Mouse (Mus musculus) neural tube, embryonic 11.5 days (tissue): Measurements from ENCODE around the gene Nacc2. TPM values are rescaled to one million over a fixed set of nuclear protein-coding genes. Genes with fewer than 3 reads are reported as not detected.

Source experiments
- ATAC-seq: fragments of 200-750 bp; cut with Nextera tagmentation; 2 replicates; pipeline ENCODE4 v1.8.0; 2017; ENCODE audit warnings: moderate number of reproducible peaks, mild to moderate bottlenecking, moderate TSS enrichment, moderate library complexity; ENCODE audit not compliant: insufficient read depth, low FRiP score, low TSS enrichment
- DNase-seq: peaks from one replicate; pipeline ENCODE4 v3.0.0-alpha.2; 2015; ENCODE audit warnings: low spot score
- H3K27ac ChIP-seq: fragments of 300-500 bp; sonication (generic); 2 replicates; pipeline ENCODE4 v1.5.1; 2014; ENCODE audit warnings: low read depth, mild to moderate bottlenecking, low read length
- H3K27me3 ChIP-seq: fragments of 300-500 bp; sonication (generic); 2 replicates; pipeline ENCODE4 v1.6.1; 2014; ENCODE audit warnings: mild to moderate bottlenecking, low read length, mixed read lengths; ENCODE audit not compliant: control insufficient read depth, insufficient read depth
- H3K36me3 ChIP-seq: fragments of 300-500 bp; sonication (generic); 2 replicates; pipeline ENCODE4 v1.6.1; 2014; ENCODE audit warnings: mild to moderate bottlenecking, low read length, moderate library complexity, mixed read lengths; ENCODE audit not compliant: control insufficient read depth, insufficient read depth
- H3K4me1 ChIP-seq: fragments of 300-500 bp; sonication (generic); 2 replicates; pipeline ENCODE4 v1.6.1; 2014; ENCODE audit warnings: low read length, mixed read lengths; ENCODE audit not compliant: control insufficient read depth, insufficient read depth
- H3K4me2 ChIP-seq: fragments of 300-500 bp; sonication (generic); 2 replicates; pipeline ENCODE4 v1.6.1; 2014; ENCODE audit warnings: low read depth, mild to moderate bottlenecking, moderate library complexity
- H3K4me3 ChIP-seq: fragments of 300-500 bp; sonication (generic); 2 replicates; pipeline ENCODE4 v1.5.1; 2014; ENCODE audit warnings: low read depth, low read length
- H3K9ac ChIP-seq: fragments of 300-500 bp; sonication (generic); 2 replicates; pipeline ENCODE4 v1.6.1; 2014; ENCODE audit warnings: mild to moderate bottlenecking, low read length
- H3K9me3 ChIP-seq: fragments of 300-500 bp; sonication (generic); 2 replicates; pipeline ENCODE4 v1.6.1; 2016; ENCODE audit warnings: low read length; ENCODE audit not compliant: control insufficient read depth
- WGBS: fragments of 180-500 bp; shearing (Covaris S2); extraction: QIAGEN DNeasy Blood & Tissue Kit; methylation state at CpG from one replicate; pipeline ENCODE4 v1.1.7; 2014; 5-methylcytosine and 5-hydroxymethylcytosine counted together
- polyA plus RNA-seq: library from polyadenylated mRNA; unstranded; fragments of >200 nt; fragmentation: Nextera tagmentation; extraction: Ambion mirVana; gene quantifications from 2 replicates; pipeline ENCODE4 v1.2.1, GENCODE M21; 2014

Gene Nacc2
- polyA plus RNA-seq, 1 experiment from 2014 or later: 9.8 TPM

DNA sequence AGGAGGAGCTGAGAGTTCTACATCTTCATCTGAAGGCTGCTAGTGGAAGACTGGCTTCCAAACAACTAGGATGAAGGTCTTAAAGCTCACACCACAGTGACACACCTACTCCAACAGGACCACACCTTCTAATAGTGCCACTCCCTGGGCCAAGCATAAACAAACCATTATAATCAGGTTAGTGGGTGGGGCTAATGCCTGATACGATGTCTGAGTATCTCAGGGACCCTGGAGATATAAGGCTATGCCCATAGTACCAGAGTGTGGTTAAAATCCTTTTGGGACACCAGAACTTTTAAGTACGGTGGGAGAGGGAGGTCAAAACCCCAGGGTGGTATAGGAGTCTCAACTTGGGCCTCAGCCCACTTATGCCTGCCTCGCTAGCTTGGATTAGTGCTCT lies 80.4 kb downstream of the Nacc2 start:
- H3K27ac ChIP-seq: no peak overlapping the region
- H3K27me3 ChIP-seq: peaks cover 2% of the 10 kb centered on the region; the same call in 1 of the 2 replicates
- H3K4me3 ChIP-seq: no peak overlapping the region
- no peaks in the 10 kb centered on the region for H3K36me3 ChIP-seq
- DNase-seq (no peak), ATAC-seq (no peak)
- no peaks in the 10 kb centered on the region for H3K9me3 ChIP-seq
- 89% methylated on average over 3 of the region's 3 CpGs for WGBS
- no peaks in the 10 kb centered on the region for H3K4me1 ChIP-seq
- H3K9ac ChIP-seq: no peak overlapping the region
- H3K4me2 ChIP-seq: no peak overlapping the region

DNA sequence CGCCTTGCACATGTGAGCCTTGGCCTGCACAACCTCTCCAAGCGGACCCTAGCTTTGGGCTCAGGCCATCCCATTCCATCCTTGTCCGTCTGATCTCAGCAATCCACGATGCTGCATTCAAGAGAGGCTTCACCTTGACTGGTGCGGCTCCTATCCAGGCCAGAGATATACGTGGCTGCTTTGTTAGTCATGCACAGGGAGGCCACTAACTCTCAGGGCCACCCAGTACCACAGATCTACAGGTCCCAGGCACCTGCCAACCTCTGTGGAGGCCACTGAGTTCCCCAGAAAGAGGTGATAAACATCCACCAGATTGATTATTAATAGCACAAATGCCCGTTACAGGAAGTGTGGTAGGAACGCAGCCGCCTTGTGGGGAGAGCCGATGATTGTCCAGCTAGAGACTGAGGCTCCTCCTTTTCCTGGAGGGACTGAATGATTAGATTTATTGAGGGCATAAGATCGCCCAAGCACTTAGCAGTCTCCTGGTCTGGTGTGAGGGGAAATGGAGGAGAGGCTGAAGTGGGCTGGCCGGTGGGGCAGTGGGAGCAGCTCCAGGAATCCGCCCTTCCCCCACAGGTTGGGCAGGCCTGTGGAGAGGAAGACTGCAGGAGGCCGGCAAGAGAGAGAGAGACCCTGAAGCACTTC lies 81.7 kb downstream of the Nacc2 start:
- no peak overlapping the region for H3K27ac ChIP-seq
- DNase-seq: no peak
- WGBS: 55% methylated on average over 14 of the region's 14 CpGs
- H3K4me1 ChIP-seq: no peaks in the 10 kb centered on the region
- no peak overlapping the region; the same call in 1 of the 2 replicates for H3K9ac ChIP-seq
- H3K9me3 ChIP-seq: no peaks in the 10 kb centered on the region
- H3K36me3 ChIP-seq: no peaks in the 10 kb centered on the region
- no peak overlapping the region for H3K4me3 ChIP-seq
- H3K27me3 ChIP-seq: peaks cover 2% of the 10 kb centered on the region; the same call in 1 of the 2 replicates
- H3K4me2 ChIP-seq: no peak overlapping the region
- ATAC-seq: no peak

GRCm38 (mm10) chr2:26039951-26040350 lies 83.1 kb downstream of the Nacc2 start:
- 79% methylated on average over 14 of the region's 14 CpGs for WGBS
- no peaks in the 10 kb centered on the region for H3K4me1 ChIP-seq
- peaks cover 2% of the 10 kb centered on the region; the same call in 1 of the 2 replicates for H3K27me3 ChIP-seq
- ATAC-seq (no peak), DNase-seq (no peak)
- no peak overlapping the region for H3K4me2 ChIP-seq
- H3K9ac ChIP-seq: no peak overlapping the region
- H3K27ac ChIP-seq: no peak overlapping the region
- no peaks in the 10 kb centered on the region for H3K36me3 ChIP-seq
- no peak overlapping the region for H3K4me3 ChIP-seq
- no peaks in the 10 kb centered on the region for H3K9me3 ChIP-seq

DNA sequence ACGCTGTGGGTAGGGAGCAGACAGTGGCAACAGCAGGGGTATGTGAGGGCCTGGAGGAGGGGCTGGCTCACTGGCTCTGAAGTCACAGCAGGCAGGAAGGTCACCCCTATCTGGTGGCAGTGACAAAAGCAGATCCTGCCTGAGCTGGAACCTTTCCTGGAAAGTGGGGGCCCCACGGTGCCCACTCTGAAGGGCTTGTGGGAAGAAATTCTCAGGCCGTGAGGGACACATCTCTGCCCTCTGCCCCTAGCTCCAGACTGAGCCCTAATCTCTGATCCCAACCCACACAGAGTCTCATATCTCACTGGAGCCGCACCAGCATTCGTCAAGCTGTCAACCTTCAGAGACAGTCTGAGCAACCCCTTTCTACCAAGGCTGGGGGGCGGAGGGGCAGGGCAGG lies 85.6 kb downstream of the Nacc2 start:
- WGBS: 71% methylated on average over 6 of the region's 6 CpGs
- no peak for ATAC-seq
- peaks cover 2% of the 10 kb centered on the region; the same call in 1 of the 2 replicates for H3K27me3 ChIP-seq
- no peak for DNase-seq
- H3K4me2 ChIP-seq: no peak overlapping the region
- H3K4me1 ChIP-seq: no peaks in the 10 kb centered on the region
- no peak overlapping the region for H3K4me3 ChIP-seq
- no peak overlapping the region for H3K9ac ChIP-seq
- no peak overlapping the region for H3K27ac ChIP-seq
- no peaks in the 10 kb centered on the region for H3K36me3 ChIP-seq
- no peaks in the 10 kb centered on the region for H3K9me3 ChIP-seq

GRCm38 (mm10) chr2:26034344-26035050 lies 88.5 kb downstream of the Nacc2 start:
- H3K4me3 ChIP-seq: no peak overlapping the region
- no peaks in the 10 kb centered on the region for H3K4me1 ChIP-seq
- H3K9me3 ChIP-seq: no peaks in the 10 kb centered on the region
- no peaks in the 10 kb centered on the region for H3K27me3 ChIP-seq
- 86% methylated on average over 15 of the region's 15 CpGs for WGBS
- no peak overlapping the region for H3K27ac ChIP-seq
- H3K9ac ChIP-seq: no peak overlapping the region
- no peak overlapping the region for H3K4me2 ChIP-seq
- no peaks in the 10 kb centered on the region for H3K36me3 ChIP-seq
- no peak for ATAC-seq
- DNase-seq: no peak

- Histone ChIP-seq H3K4me3 (no peak overlapping the region), H3K27ac (no peak overlapping the region), H3K9ac (no peak overlapping the region), H3K4me2 (no peak overlapping the region), H3K36me3 (no peaks in the 10 kb centered on the region), H3K9me3 (no peaks in the 10 kb centered on the region), H3K4me1 (no peaks in the 10 kb centered on the region), H3K27me3 (no peaks in the 10 kb centered on the region)
- no peak for DNase-seq
- no peak for ATAC-seq
- WGBS: 49% methylated on average over 3 of the region's 3 CpGs
These were observed 92.7 kb downstream of the Nacc2 start for GRCm38 (mm10) chr2:26030288-26030687.

- no peak overlapping the region for H3K9ac ChIP-seq
- ATAC-seq: no peak
- 33% methylated on average over 4 of the region's 4 CpGs for WGBS
- no peak for DNase-seq
- no peaks in the 10 kb centered on the region for H3K36me3 ChIP-seq
- H3K9me3 ChIP-seq: no peaks in the 10 kb centered on the region
- H3K4me3 ChIP-seq: no peak overlapping the region
- no peak overlapping the region for H3K4me2 ChIP-seq
- H3K27ac ChIP-seq: no peak overlapping the region
- H3K4me1 ChIP-seq: peaks cover 10% of the 10 kb centered on the region
- no peaks in the 10 kb centered on the region for H3K27me3 ChIP-seq
These were observed 98.6 kb downstream of the Nacc2 start for GRCm38 (mm10) chr2:26024138-26025075.

DNA sequence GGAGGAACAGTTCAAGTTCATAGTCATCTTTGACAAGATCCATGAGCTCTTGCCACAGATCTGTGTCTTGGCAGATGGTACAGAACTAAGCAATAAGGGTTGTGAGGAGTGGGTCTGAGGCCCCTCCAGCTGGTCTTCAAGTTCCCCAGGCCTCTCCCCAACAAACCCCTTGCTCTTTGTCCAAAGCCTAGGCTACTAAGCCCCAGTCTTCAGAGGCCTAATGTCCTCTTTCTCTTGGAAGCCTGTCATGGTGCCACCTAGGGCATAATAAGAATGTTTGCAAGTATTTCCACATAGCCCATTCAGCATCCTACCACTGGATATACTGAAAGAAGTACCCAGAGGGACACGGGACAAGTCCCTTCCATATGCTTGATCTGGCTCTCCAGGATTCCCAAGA lies 100.4 kb downstream of the Nacc2 start:
- H3K4me1 ChIP-seq: peaks cover 10% of the 10 kb centered on the region
- no peak overlapping the region for H3K4me3 ChIP-seq
- no peaks in the 10 kb centered on the region for H3K9me3 ChIP-seq
- no peaks in the 10 kb centered on the region for H3K27me3 ChIP-seq
- H3K27ac ChIP-seq: no peak overlapping the region
- no peaks in the 10 kb centered on the region for H3K36me3 ChIP-seq
- DNase-seq (no peak), ATAC-seq (no peak)
- no peak overlapping the region for H3K4me2 ChIP-seq
- 88% methylated on average over 1 of the region's 1 CpGs for WGBS
- H3K9ac ChIP-seq: no peak overlapping the region
